Mouse (Mus musculus) adrenal gland (tissue): ENCODE results near the gene Nt5c1a.

ENCODE experiments used
- intact Hi-C: fragments of 180-260 bp; cut with DNase I; formaldehyde crosslinking; loops from one replicate; pipeline ENCODE4 v1.15.1; 2025

The Nt5c1a gene

DNA sequence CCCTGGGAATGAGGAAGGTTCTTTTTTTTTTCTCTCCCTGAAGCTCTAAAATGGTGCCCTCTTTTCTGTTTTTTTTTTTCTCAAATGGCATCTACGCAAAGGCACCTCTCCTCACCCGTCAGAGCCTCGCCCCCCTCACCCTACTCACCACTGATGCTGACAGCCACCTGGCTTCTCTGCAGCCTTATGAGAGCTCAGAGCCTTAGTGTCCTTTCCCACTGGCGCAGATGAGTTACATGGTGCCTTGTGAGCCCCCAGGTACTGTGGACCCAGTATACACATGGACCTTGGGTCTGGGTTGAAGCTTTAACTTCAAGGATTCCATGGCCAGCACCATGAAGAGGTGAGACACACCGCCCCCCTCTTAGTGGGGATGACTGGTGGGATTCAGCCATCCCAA, 45.3 kb downstream of the Nt5c1a start:
- intact Hi-C loops, result no loop called here

DNA sequence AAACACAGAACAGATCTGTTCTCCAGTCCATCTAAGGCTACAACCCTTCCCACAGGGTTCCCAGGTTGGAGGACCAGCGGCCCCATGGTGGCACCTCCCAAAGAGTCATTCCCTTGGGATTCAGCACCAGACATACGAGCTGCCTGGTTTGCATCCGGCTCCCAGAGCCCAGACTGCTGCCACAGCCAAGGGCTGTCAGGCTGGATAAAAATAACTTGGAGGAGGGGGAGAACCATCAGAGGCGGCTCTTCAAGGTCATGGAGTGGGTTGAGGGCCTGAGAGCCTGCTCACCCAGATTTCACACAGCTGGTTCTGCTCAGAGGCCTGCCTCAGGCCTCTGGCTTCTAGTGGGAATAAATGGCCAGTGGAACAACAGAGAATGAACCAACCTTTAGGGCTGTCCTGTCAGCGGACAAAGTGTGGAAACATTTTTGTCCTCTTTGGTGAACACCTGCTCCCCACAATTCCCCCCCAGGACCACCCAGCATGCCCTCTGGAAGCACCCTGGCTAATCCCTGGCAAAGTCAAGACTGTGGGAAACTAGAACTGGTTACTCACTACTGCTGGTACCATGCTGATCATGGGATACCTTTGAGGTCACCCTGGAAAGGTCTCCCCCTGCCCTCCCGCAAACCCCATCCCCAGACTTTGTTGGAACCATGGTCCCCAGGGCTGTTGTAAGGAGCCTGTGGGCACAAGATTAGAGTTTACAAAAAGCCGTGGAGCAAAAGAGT, 46.0 kb downstream of the Nt5c1a start:
- intact Hi-C loops, result no loop called here

- intact Hi-C loops, result loop anchor here (2.0 kb wide), 1 partner anchor 28 kb away; no protein-coding TSS in a partner anchor
These were observed 47.8 kb downstream of the Nt5c1a start for GRCm38 (mm10) chr4:123248971-123249567.

DNA sequence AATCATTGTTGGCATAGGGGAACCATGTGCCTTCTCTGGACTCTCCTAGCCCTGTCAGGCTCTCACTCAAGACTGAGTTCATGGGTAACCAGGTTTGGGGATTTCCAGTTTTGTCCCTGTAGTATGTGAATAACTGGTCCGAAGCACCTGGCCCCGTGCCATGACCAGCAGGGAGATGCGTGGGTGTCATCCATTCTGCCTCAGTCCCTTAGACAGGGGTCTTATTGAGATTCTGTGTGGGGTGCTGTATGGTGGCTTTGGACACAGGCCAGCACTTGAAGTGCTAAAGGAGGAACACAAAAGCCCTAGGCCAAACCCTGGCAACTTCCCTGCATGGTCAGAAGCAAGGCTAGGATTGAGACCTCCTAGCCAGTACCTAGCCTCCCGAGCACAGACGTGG, 50.9 kb downstream of the Nt5c1a start:
- intact Hi-C loops, result no loop called here

- intact Hi-C loops, result loop anchor here (2.0 kb wide), 2 partner anchors 36 to 98 kb away; no protein-coding TSS in a partner anchor
These were observed 53.3 kb downstream of the Nt5c1a start for GRCm38 (mm10) chr4:123254617-123255016.

GRCm38 (mm10) chr4:123260071-123260746, 58.9 kb downstream of the Nt5c1a start:
- intact Hi-C loops, result no loop called here

DNA sequence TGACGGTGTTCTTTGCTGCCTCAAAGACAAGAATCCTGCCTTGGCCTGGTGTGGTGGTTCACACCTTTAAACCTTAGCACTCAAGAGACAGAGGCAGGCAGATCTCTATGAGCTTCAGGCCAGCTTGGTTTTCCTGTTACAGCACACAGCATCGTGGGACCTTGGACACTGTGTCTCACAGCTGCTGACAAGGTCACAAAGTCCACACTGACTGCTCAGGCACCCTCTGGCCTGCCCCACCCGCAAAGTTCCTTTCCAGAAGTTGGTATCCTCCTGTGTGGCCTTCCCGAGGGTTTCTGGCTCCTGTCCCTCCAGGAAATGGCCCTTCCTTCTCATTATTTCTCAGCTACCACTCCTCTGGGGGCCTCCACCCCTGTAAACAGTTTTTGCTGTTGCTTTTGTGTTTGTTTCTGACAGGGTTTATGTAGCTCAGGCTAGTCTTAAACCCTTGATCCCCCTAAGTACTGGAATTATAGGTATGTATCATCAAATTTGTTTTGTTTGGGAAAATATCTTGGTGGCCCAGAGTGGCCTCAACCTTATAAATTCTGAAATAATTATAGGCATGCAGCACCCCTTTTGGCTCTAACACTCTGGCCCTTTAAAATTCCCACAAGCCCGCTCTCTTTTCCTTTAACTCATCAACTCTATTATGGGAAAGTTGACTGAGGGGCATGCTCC, 60.6 kb downstream of the Nt5c1a start, which contains the start of gene Pabpc4:
Gene Pabpc4 (plus strand): TSS at position 631 of the 681 bp plus-strand sequence.
- intact Hi-C loops, result no loop called here
